Mouse (Mus musculus): ENCODE results near the gene Ccl4.

Ccl4 gene

GRCm38 (mm10) chr11:83675665-83676064 lies 13.3 kb downstream of the Ccl4 start:
- DNase-seq (ENCODE audit: low spot score) = no peak

- no peak for DNase-seq (ENCODE audit: low spot score)
Observed at GRCm38 (mm10) chr11:83689918-83690317, 27.5 kb downstream of the Ccl4 start.

- DNase-seq (ENCODE audit: low spot score) = no peak
Observed at GRCm38 (mm10) chr11:83692008-83692407, 29.6 kb downstream of the Ccl4 start.

GRCm38 (mm10) chr11:83703705-83704104 lies 41.3 kb downstream of the Ccl4 start, which contains the start of gene Wfdc17:
TSS of gene Wfdc17 (plus strand) at chr11:83703991.
- no peak for DNase-seq (ENCODE audit: low spot score)

- DNase-seq (ENCODE audit: low spot score) = no peak
Observed at GRCm38 (mm10) chr11:83708715-83709114, 46.3 kb downstream of the Ccl4 start, which contains the start of gene Wfdc18. TSS of gene Wfdc18 (plus strand) at chr11:83709015.

- DNase-seq (ENCODE audit: low spot score) = no peak
Observed at GRCm38 (mm10) chr11:83709683-83710082, 47.3 kb downstream of the Ccl4 start.

GRCm38 (mm10) chr11:83712671-83713070 lies 50.3 kb downstream of the Ccl4 start:
- DNase-seq (ENCODE audit: low spot score) = no peak

- no peak for DNase-seq (ENCODE audit: low spot score)
Observed at GRCm38 (mm10) chr11:83713925-83714324, 51.5 kb downstream of the Ccl4 start.

Measured in ovary, postnatal 14 days (tissue).